Mouse (Mus musculus): ENCODE measurements at regions not wholly inside any gene's neighbourhood (a gene's known extent, or its start where the extent isn't known, plus 50 kb on each side); places are given as distances from the start of the nearest gene placed in this dataset. TPM values are rescaled to one million over a fixed set of nuclear protein-coding genes. Genes with fewer than 3 reads are reported as not detected.

- Histone ChIP-seq H3K4me2 (ENCODE audit: low read depth, low read length) (no peak overlapping the region), H3K4me3 (ENCODE audit: low read depth, low read length) (no peak overlapping the region), H3K9ac (replicated peaks; ENCODE audit: low read length) (no peak overlapping the region), H3K36me3 (replicated peaks; ENCODE audit: control insufficient read depth, insufficient read depth, low read depth, low read length) (no peaks in the 10 kb centered on the region), H3K4me1 (ENCODE audit: control insufficient read depth, insufficient read depth, low read length) (no peaks in the 10 kb centered on the region), H3K27ac (replicated peaks; ENCODE audit: low read depth, low read length) (no peak overlapping the region), H3K27me3 (ENCODE audit: control insufficient read depth, insufficient read depth, low read length) (no peaks in the 10 kb centered on the region), H3K9me3 (replicated peaks; ENCODE audit: control insufficient read depth, low read length) (no peaks in the 10 kb centered on the region)
- no peak for DNase-seq (ENCODE audit: low spot score)
- WGBS = 82% methylated on average over 4 of the region's 4 CpGs
- ATAC-seq (replicated peaks; ENCODE audit: insufficient number of reproducible peaks, low FRiP score, low TSS enrichment, low read depth) = no peak
Observed at GRCm38 (mm10) chr5:82825327-82825726, 529.7 kb downstream of the Tecrl start.

GRCm38 (mm10) chr5:82793197-82793596 is 561.8 kb downstream of the Tecrl start:
- ATAC-seq (replicated peaks; ENCODE audit: insufficient number of reproducible peaks, low FRiP score, low TSS enrichment, low read depth) (no peak), DNase-seq (ENCODE audit: low spot score) (no peak)
- 88% methylated on average over 1 of the region's 1 CpGs for whole genome bisulfite sequencing
- no peak overlapping the region for H3K9ac ChIP-seq (replicated peaks; ENCODE audit: low read length)
- H3K4me3 ChIP-seq (ENCODE audit: low read depth, low read length) = no peak overlapping the region
- no peak overlapping the region for H3K27ac ChIP-seq (replicated peaks; ENCODE audit: low read depth, low read length)
- H3K27me3 ChIP-seq (ENCODE audit: control insufficient read depth, insufficient read depth, low read length) = no peaks in the 10 kb centered on the region
- H3K36me3 ChIP-seq (replicated peaks; ENCODE audit: control insufficient read depth, insufficient read depth, low read depth, low read length) = no peaks in the 10 kb centered on the region
- H3K4me1 ChIP-seq (ENCODE audit: control insufficient read depth, insufficient read depth, low read length) = no peaks in the 10 kb centered on the region
- H3K9me3 ChIP-seq (replicated peaks; ENCODE audit: control insufficient read depth, low read length) = no peaks in the 10 kb centered on the region
- no peak overlapping the region for H3K4me2 ChIP-seq (ENCODE audit: low read depth, low read length)

MicroRNAs in the stretch of these regions (microRNA counts, 519-probe panel; counts per million panel counts)
- microRNA mmu-miR-1187 = not detected

Small RNA genes lying in the stretch of these regions (microRNA-seq; reads per million reads assigned to microRNA genes)
- not detected for gene Mir1187 (ENCODE audit: borderline number of aligned reads)

Data from embryonic facial prominence, embryonic 11.5 days (tissue).